Mouse (Mus musculus) spleen, adult 2 months (tissue): ENCODE measurements at regions not wholly inside any gene's neighbourhood (a gene's known extent, or its start where the extent isn't known, plus 50 kb on each side); places are given as distances from the start of the nearest gene placed in this dataset.

Experiments
- CTCF ChIP-seq: fragments of 200-500 bp; IDR thresholded peaks from 2 replicates; pipeline ENCODE4 v1.5.1; 2011; ENCODE audit warnings: mild to moderate bottlenecking, inconsistent platforms; ENCODE audit not compliant: insufficient read depth, insufficient read length, insufficient replicate concordance; ENCODE audit errors: extremely low read depth
- POLR2A ChIP-seq: fragments of 200-500 bp; IDR thresholded peaks from 2 replicates; pipeline ENCODE4 v1.6.1; 2011; ENCODE audit warnings: low read depth, low read length, inconsistent platforms

GRCm38 (mm10) chr10:100282471-100282870, 53.0 kb upstream of the Gm4301 start:
- TF ChIP-seq CTCF, result no peak
- no peak for TF ChIP-seq POLR2A
